Mouse (Mus musculus) cerebellum, postnatal 14 days (tissue): ENCODE data around the gene Frs2.
"Not testable (repeated sequence)": the region's sequence is repeated elsewhere in the genome, so short reads cannot be mapped to it uniquely, and the experiment has no call there.

Experiments
- DNase-seq, 2 experiments: peaks; one replicate each; pipeline ENCODE4 v3.0.0; 2021; ENCODE audit warnings: mixed read lengths in 2 of 2

The Frs2 gene

GRCm38 (mm10) chr10:117097116-117097698 is 51.1 kb downstream of the Frs2 start:
- no peak for DNase-seq

GRCm38 (mm10) chr10:117096096-117096495 is 52.2 kb downstream of the Frs2 start:
- no peak for DNase-seq

GRCm38 (mm10) chr10:117094504-117095329 is 53.6 kb downstream of the Frs2 start:
- DNase-seq, result peak; percentile 44

GRCm38 (mm10) chr10:117089628-117090027 is 58.7 kb downstream of the Frs2 start:
- DNase-seq, result no peak

- DNase-seq, result no peak
Measured at GRCm38 (mm10) chr10:117081914-117082359, 66.4 kb downstream of the Frs2 start.

- no peak for DNase-seq
Measured at GRCm38 (mm10) chr10:117081326-117081725, 67.0 kb downstream of the Frs2 start.

- peak; percentile 26 to 59 for DNase-seq
Measured at GRCm38 (mm10) chr10:117078284-117078683, 70.0 kb downstream of the Frs2 start.

GRCm38 (mm10) chr10:117073176-117073575 is 75.2 kb downstream of the Frs2 start:
- DNase-seq, result no peak

GRCm38 (mm10) chr10:117072191-117072888 is 76.0 kb downstream of the Frs2 start:
- DNase-seq, result no peak

GRCm38 (mm10) chr10:117069109-117069508 is 79.2 kb downstream of the Frs2 start:
- DNase-seq, result peak in 1 of 2 experiments; percentile 33

- peak in 1 of 2 experiments; percentile 24 for DNase-seq
Measured at GRCm38 (mm10) chr10:117064076-117064475, 84.3 kb downstream of the Frs2 start.

- peak; percentile 96 to 97 for DNase-seq
Measured at GRCm38 (mm10) chr10:117063254-117064021, 84.9 kb downstream of the Frs2 start, which contains the start of gene Cct2. TSS of gene Cct2 (minus strand) at chr10:117063814.

- DNase-seq, result no peak
Measured at GRCm38 (mm10) chr10:117062894-117063253, 85.5 kb downstream of the Frs2 start.

- DNase-seq, result no peak
Measured at GRCm38 (mm10) chr10:117055668-117056067, 92.7 kb downstream of the Frs2 start.

- no peak for DNase-seq
Measured at GRCm38 (mm10) chr10:117049961-117050597, 98.3 kb downstream of the Frs2 start.

- no peak for DNase-seq
Measured at GRCm38 (mm10) chr10:117049253-117049652, 99.1 kb downstream of the Frs2 start.

- peak; percentile 65 to 72 for DNase-seq
Measured at GRCm38 (mm10) chr10:117045175-117046056, 102.9 kb downstream of the Frs2 start, which contains the start of gene Lrrc10. TSS of gene Lrrc10 (plus strand) at chr10:117045341.

- DNase-seq, result not testable (repeated sequence)
Measured at GRCm38 (mm10) chr10:117043497-117044166, 104.7 kb downstream of the Frs2 start.

GRCm38 (mm10) chr10:117042295-117042694 is 106.0 kb downstream of the Frs2 start:
- DNase-seq, result no peak

- DNase-seq, result peak in 1 of 2 experiments; percentile 41
Measured at GRCm38 (mm10) chr10:117040355-117040754, 108.0 kb downstream of the Frs2 start.
